Mouse (Mus musculus): ENCODE measurements around the gene Itga11. TPM values are rescaled to one million over a fixed set of nuclear protein-coding genes. Genes with fewer than 3 reads are reported as not detected.

Gene Itga11
- polyA plus RNA-seq, 1 experiment: 1.1 TPM

- 65% methylated on average over 1 of the region's 1 CpGs for WGBS
- H3K4me3 ChIP-seq (replicated peaks; ENCODE audit: extremely low read depth, low read depth, low read length): no peak overlapping the region
- H3K4me1 ChIP-seq (ENCODE audit: control insufficient read depth, insufficient read depth, low read length): no peaks in the 10 kb centered on the region
- TF ChIP-seq POLR2A (IDR thresholded peaks at IDR 0.05; ENCODE audit: borderline replicate concordance, extremely low read depth, low read depth, low read length) (no peak), CTCF (IDR thresholded peaks at IDR 0.05; ENCODE audit: insufficient read depth, low read length) (no peak)
- DNase-seq: no peak
Measured at GRCm38 (mm10) chr9:62675172-62675571, 2.5 kb upstream of the Itga11 start.

GRCm38 (mm10) chr9:62678550-62679155, 1.0 kb downstream of the Itga11 start:
- TF ChIP-seq CTCF (IDR thresholded peaks at IDR 0.05; ENCODE audit: insufficient read depth, low read length) (no peak), POLR2A (IDR thresholded peaks at IDR 0.05; ENCODE audit: borderline replicate concordance, extremely low read depth, low read depth, low read length) (no peak)
- no peak for DNase-seq
- no peak overlapping the region for H3K4me3 ChIP-seq (replicated peaks; ENCODE audit: extremely low read depth, low read depth, low read length)
- no peaks in the 10 kb centered on the region for H3K4me1 ChIP-seq (ENCODE audit: control insufficient read depth, insufficient read depth, low read length)
- 9% methylated on average over 22 of the region's 22 CpGs for WGBS

GRCm38 (mm10) chr9:62679398-62679797, 1.8 kb downstream of the Itga11 start:
- no peaks in the 10 kb centered on the region for H3K4me1 ChIP-seq (ENCODE audit: control insufficient read depth, insufficient read depth, low read length)
- 70% methylated on average over 4 of the region's 4 CpGs for WGBS
- no peak for TF ChIP-seq POLR2A (IDR thresholded peaks at IDR 0.05; ENCODE audit: borderline replicate concordance, extremely low read depth, low read depth, low read length)
- no peak for DNase-seq
- no peak overlapping the region for H3K4me3 ChIP-seq (replicated peaks; ENCODE audit: extremely low read depth, low read depth, low read length)

- Histone ChIP-seq H3K4me3 (replicated peaks; ENCODE audit: extremely low read depth, low read depth, low read length) (no peak overlapping the region), H3K4me1 (ENCODE audit: control insufficient read depth, insufficient read depth, low read length) (no peaks in the 10 kb centered on the region)
- WGBS: 77% methylated on average over 7 of the region's 7 CpGs
- DNase-seq: no peak
- TF ChIP-seq CTCF (IDR thresholded peaks at IDR 0.05; ENCODE audit: insufficient read depth, low read length) (no peak), POLR2A (IDR thresholded peaks at IDR 0.05; ENCODE audit: borderline replicate concordance, extremely low read depth, low read depth, low read length) (no peak)
Measured at GRCm38 (mm10) chr9:62684311-62684710, 6.7 kb downstream of the Itga11 start.

GRCm38 (mm10) chr9:62689748-62690147, 12.1 kb downstream of the Itga11 start:
- H3K4me1 ChIP-seq (ENCODE audit: control insufficient read depth, insufficient read depth, low read length): no peaks in the 10 kb centered on the region
- 73% methylated on average over 10 of the region's 10 CpGs for WGBS
- TF ChIP-seq POLR2A (IDR thresholded peaks at IDR 0.05; ENCODE audit: borderline replicate concordance, extremely low read depth, low read depth, low read length) (no peak), CTCF (IDR thresholded peaks at IDR 0.05; ENCODE audit: insufficient read depth, low read length) (no peak)
- peak; percentile 6 for DNase-seq
- no peak overlapping the region for H3K4me3 ChIP-seq (replicated peaks; ENCODE audit: extremely low read depth, low read depth, low read length)

- no peak for TF ChIP-seq POLR2A (IDR thresholded peaks at IDR 0.05; ENCODE audit: borderline replicate concordance, extremely low read depth, low read depth, low read length)
- TF ChIP-seq CTCF (IDR thresholded peaks at IDR 0.05; ENCODE audit: insufficient read depth, low read length): no peak
- Histone ChIP-seq H3K4me3 (replicated peaks; ENCODE audit: extremely low read depth, low read depth, low read length) (no peak overlapping the region), H3K4me1 (ENCODE audit: control insufficient read depth, insufficient read depth, low read length) (no peaks in the 10 kb centered on the region)
- WGBS: 77% methylated on average over 5 of the region's 5 CpGs
- DNase-seq: no peak
Measured at GRCm38 (mm10) chr9:62694054-62694453, 16.4 kb downstream of the Itga11 start.

DNA sequence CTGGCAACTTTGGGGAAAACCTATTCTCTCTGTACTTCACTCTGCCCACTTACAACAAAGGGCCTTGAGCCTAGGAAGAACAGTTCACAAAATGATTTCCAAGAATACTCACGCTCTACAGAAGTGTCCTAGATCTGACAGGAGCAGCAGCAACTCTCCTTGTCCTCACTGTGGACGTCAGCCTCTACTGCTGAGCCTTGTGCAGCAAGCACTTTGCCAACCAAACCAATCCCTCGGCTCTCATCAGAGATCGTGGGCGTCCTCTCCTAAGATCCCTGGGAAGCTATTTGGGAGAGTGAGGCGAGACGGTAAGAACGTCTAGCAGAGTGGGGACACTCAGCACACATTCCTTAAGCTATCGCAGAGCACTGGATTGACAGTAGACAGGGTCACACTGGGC, 17.6 kb downstream of the Itga11 start:
- Histone ChIP-seq H3K4me3 (replicated peaks; ENCODE audit: extremely low read depth, low read depth, low read length) (no peak overlapping the region), H3K4me1 (ENCODE audit: control insufficient read depth, insufficient read depth, low read length) (no peaks in the 10 kb centered on the region)
- TF ChIP-seq CTCF (IDR thresholded peaks at IDR 0.05; ENCODE audit: insufficient read depth, low read length) (no peak), POLR2A (IDR thresholded peaks at IDR 0.05; ENCODE audit: borderline replicate concordance, extremely low read depth, low read depth, low read length) (no peak)
- DNase-seq: no peak
- WGBS: 70% methylated on average over 9 of the region's 9 CpGs

- 78% methylated on average over 4 of the region's 4 CpGs for WGBS
- Histone ChIP-seq H3K4me3 (replicated peaks; ENCODE audit: extremely low read depth, low read depth, low read length) (no peak overlapping the region), H3K4me1 (ENCODE audit: control insufficient read depth, insufficient read depth, low read length) (no peaks in the 10 kb centered on the region)
- DNase-seq: no peak
- no peak for TF ChIP-seq POLR2A (IDR thresholded peaks at IDR 0.05; ENCODE audit: borderline replicate concordance, extremely low read depth, low read depth, low read length)
- TF ChIP-seq CTCF (IDR thresholded peaks at IDR 0.05; ENCODE audit: insufficient read depth, low read length): no peak
Measured at GRCm38 (mm10) chr9:62696799-62697198, 19.2 kb downstream of the Itga11 start.

- Histone ChIP-seq H3K4me3 (replicated peaks; ENCODE audit: extremely low read depth, low read depth, low read length) (no peak overlapping the region), H3K4me1 (ENCODE audit: control insufficient read depth, insufficient read depth, low read length) (no peaks in the 10 kb centered on the region)
- TF ChIP-seq CTCF (IDR thresholded peaks at IDR 0.05; ENCODE audit: insufficient read depth, low read length): no peak
- WGBS: 91% methylated on average over 4 of the region's 4 CpGs
- no peak for DNase-seq
Measured at GRCm38 (mm10) chr9:62707267-62707666, 29.6 kb downstream of the Itga11 start.

GRCm38 (mm10) chr9:62707870-62708269, 30.2 kb downstream of the Itga11 start:
- WGBS: 23% methylated on average over 6 of the region's 6 CpGs
- no peak for DNase-seq
- H3K4me3 ChIP-seq (replicated peaks; ENCODE audit: extremely low read depth, low read depth, low read length): no peak overlapping the region
- H3K4me1 ChIP-seq (ENCODE audit: control insufficient read depth, insufficient read depth, low read length): no peaks in the 10 kb centered on the region
- TF ChIP-seq POLR2A (IDR thresholded peaks at IDR 0.05; ENCODE audit: borderline replicate concordance, extremely low read depth, low read depth, low read length): no peak
- TF ChIP-seq CTCF (IDR thresholded peaks at IDR 0.05; ENCODE audit: insufficient read depth, low read length): no peak
